Mouse (Mus musculus) midbrain, embryonic 11.5 days (tissue): ENCODE results near the gene Tnni3k. TPM values are rescaled to one million over a fixed set of nuclear protein-coding genes. Genes with fewer than 3 reads are reported as not detected.

Experiments used
- ATAC-seq: fragments of 200-750 bp; cut with Nextera tagmentation; 2 replicates; pipeline ENCODE4 v1.8.0; 2017; ENCODE audit warnings: moderate TSS enrichment, moderate library complexity; ENCODE audit not compliant: low FRiP score
- DNase-seq: peaks from one replicate; pipeline ENCODE4 v3.0.0; 2015; ENCODE audit warnings: low spot score; ENCODE audit errors: missing footprints
- H3K27ac ChIP-seq: fragments of 300-500 bp; sonication (generic); 2 replicates; pipeline ENCODE4 v1.5.1; 2014; ENCODE audit warnings: low read depth, low read length
- H3K27me3 ChIP-seq: fragments of 300-500 bp; sonication (generic); 2 replicates; pipeline ENCODE4 v1.6.1; 2014; ENCODE audit warnings: mild to moderate bottlenecking, low read length, moderate library complexity, mixed read lengths; ENCODE audit not compliant: control insufficient read depth, insufficient read depth
- H3K36me3 ChIP-seq: fragments of 300-500 bp; sonication (generic); 2 replicates; pipeline ENCODE4 v1.6.1; 2014; ENCODE audit warnings: mild to moderate bottlenecking, low read length, moderate library complexity, mixed read lengths; ENCODE audit not compliant: control insufficient read depth, insufficient read depth
- H3K4me1 ChIP-seq: fragments of 300-500 bp; sonication (generic); 2 replicates; pipeline ENCODE4 v1.6.1; 2014; ENCODE audit warnings: low read length; ENCODE audit not compliant: control insufficient read depth, insufficient read depth
- H3K4me2 ChIP-seq: fragments of 300-500 bp; sonication (generic); 2 replicates; pipeline ENCODE4 v1.6.1; 2014; ENCODE audit warnings: mild to moderate bottlenecking, moderate library complexity
- H3K4me3 ChIP-seq: fragments of 300-500 bp; sonication (generic); 2 replicates; pipeline ENCODE4 v1.5.1; 2014; ENCODE audit warnings: low read depth, low read length
- H3K9ac ChIP-seq: fragments of 300-500 bp; sonication (generic); 2 replicates; pipeline ENCODE4 v1.6.1; 2014; ENCODE audit warnings: low read length
- H3K9me3 ChIP-seq: fragments of 300-500 bp; sonication (generic); 2 replicates; pipeline ENCODE4 v1.6.1; 2016; ENCODE audit warnings: low read length; ENCODE audit not compliant: control insufficient read depth
- WGBS: fragments of 180-500 bp; shearing (Covaris S2); extraction: QIAGEN DNeasy Blood & Tissue Kit; methylation state at CpG from one replicate; pipeline ENCODE4 v1.1.7; 2014; 5-methylcytosine and 5-hydroxymethylcytosine counted together
- polyA plus RNA-seq: library from polyadenylated mRNA; unstranded; fragments of >200 nt; fragmentation: Nextera tagmentation; extraction: Ambion mirVana; gene quantifications from 2 replicates; pipeline ENCODE4 v1.2.1, GENCODE M21; 2014

Gene Tnni3k
- polyA plus RNA-seq, 1 experiment from 2014 or later = 0.04 TPM

- no peak overlapping the region for H3K9ac ChIP-seq
- no peaks in the 10 kb centered on the region for H3K4me1 ChIP-seq
- no peaks in the 10 kb centered on the region for H3K27me3 ChIP-seq
- ATAC-seq = no peak
- H3K27ac ChIP-seq = no peak overlapping the region
- no peak for DNase-seq
- 65% methylated on average over 2 of the region's 2 CpGs for WGBS
- no peak overlapping the region for H3K4me2 ChIP-seq
- H3K4me3 ChIP-seq = no peak overlapping the region
- no peaks in the 10 kb centered on the region for H3K36me3 ChIP-seq
- no peaks in the 10 kb centered on the region for H3K9me3 ChIP-seq
Measured at GRCm38 (mm10) chr3:154879515-154879914, 175.7 kb downstream of the Tnni3k start.

- no peaks in the 10 kb centered on the region for H3K27me3 ChIP-seq
- H3K9ac ChIP-seq = no peak overlapping the region
- no peaks in the 10 kb centered on the region for H3K9me3 ChIP-seq
- ATAC-seq = no peak
- no peaks in the 10 kb centered on the region for H3K4me1 ChIP-seq
- no peak overlapping the region for H3K4me3 ChIP-seq
- no peaks in the 10 kb centered on the region for H3K36me3 ChIP-seq
- 100% methylated on average over 1 of the region's 1 CpGs for WGBS
- DNase-seq = no peak
- H3K27ac ChIP-seq = no peak overlapping the region
- H3K4me2 ChIP-seq = no peak overlapping the region
Measured at GRCm38 (mm10) chr3:154879080-154879479, 176.1 kb downstream of the Tnni3k start.

- 91% methylated on average over 4 of the region's 4 CpGs for WGBS
Measured at GRCm38 (mm10) chr3:154868807-154869206, 186.4 kb downstream of the Tnni3k start.

GRCm38 (mm10) chr3:154861921-154862320 is 193.3 kb downstream of the Tnni3k start:
- Histone ChIP-seq H3K4me2 (no peak overlapping the region), H3K27me3 (no peaks in the 10 kb centered on the region), H3K4me1 (no peaks in the 10 kb centered on the region), H3K9me3 (no peaks in the 10 kb centered on the region), H3K27ac (no peak overlapping the region), H3K36me3 (no peaks in the 10 kb centered on the region), H3K9ac (no peak overlapping the region), H3K4me3 (no peak overlapping the region)
- ATAC-seq = no peak
- 85% methylated on average over 6 of the region's 6 CpGs for WGBS
- no peak for DNase-seq

More at GRCm38 (mm10) chr3:154868807-154869206, 186.4 kb downstream of the Tnni3k start:
- Histone ChIP-seq H3K27ac (no peak overlapping the region), H3K9ac (no peak overlapping the region), H3K4me3 (no peak overlapping the region), H3K9me3 (no peaks in the 10 kb centered on the region), H3K36me3 (no peaks in the 10 kb centered on the region), H3K4me2 (no peak overlapping the region), H3K4me1 (no peaks in the 10 kb centered on the region), H3K27me3 (no peaks in the 10 kb centered on the region)
- ATAC-seq (no peak), DNase-seq (no peak)

- Histone ChIP-seq H3K4me3 (no peak overlapping the region), H3K9me3 (no peaks in the 10 kb centered on the region), H3K4me1 (no peaks in the 10 kb centered on the region), H3K36me3 (no peaks in the 10 kb centered on the region), H3K9ac (no peak overlapping the region), H3K27ac (no peak overlapping the region), H3K27me3 (no peaks in the 10 kb centered on the region), H3K4me2 (no peak overlapping the region)
- ATAC-seq (no peak), DNase-seq (no peak)
- 72% methylated on average over 3 of the region's 3 CpGs for WGBS
Measured at GRCm38 (mm10) chr3:154859721-154860120, 195.5 kb downstream of the Tnni3k start.

- no peak for DNase-seq
- no peak overlapping the region for H3K4me2 ChIP-seq
- no peak overlapping the region for H3K9ac ChIP-seq
- no peak overlapping the region for H3K27ac ChIP-seq
- no peak overlapping the region for H3K4me3 ChIP-seq
- ATAC-seq = peak; percentile 58
- H3K27me3 ChIP-seq = no peaks in the 10 kb centered on the region
- H3K4me1 ChIP-seq = peaks cover 5% of the 10 kb centered on the region; the same call in 1 of the 2 replicates
- 42% methylated on average over 6 of the region's 6 CpGs for WGBS
- H3K9me3 ChIP-seq = no peaks in the 10 kb centered on the region
- no peaks in the 10 kb centered on the region for H3K36me3 ChIP-seq
Measured at GRCm38 (mm10) chr3:154853257-154853656, 201.9 kb downstream of the Tnni3k start.

GRCm38 (mm10) chr3:154852281-154852680 is 202.9 kb downstream of the Tnni3k start:
- DNase-seq = no peak
- H3K9ac ChIP-seq = no peak overlapping the region
- H3K9me3 ChIP-seq = no peaks in the 10 kb centered on the region
- H3K27ac ChIP-seq = no peak overlapping the region
- H3K4me3 ChIP-seq = no peak overlapping the region
- no peak overlapping the region for H3K4me2 ChIP-seq
- ATAC-seq = no peak
- H3K4me1 ChIP-seq = peaks cover 5% of the 10 kb centered on the region; the same call in 1 of the 2 replicates
- H3K36me3 ChIP-seq = no peaks in the 10 kb centered on the region
- H3K27me3 ChIP-seq = no peaks in the 10 kb centered on the region
- 78% methylated on average over 3 of the region's 3 CpGs for WGBS

- no peaks in the 10 kb centered on the region for H3K9me3 ChIP-seq
- WGBS = 89% methylated on average over 7 of the region's 7 CpGs
- no peaks in the 10 kb centered on the region for H3K4me1 ChIP-seq
- no peak overlapping the region for H3K27ac ChIP-seq
- no peak for DNase-seq
- H3K4me2 ChIP-seq = no peak overlapping the region
- no peaks in the 10 kb centered on the region for H3K36me3 ChIP-seq
- no peak for ATAC-seq
- no peaks in the 10 kb centered on the region for H3K27me3 ChIP-seq
- H3K4me3 ChIP-seq = no peak overlapping the region
- no peak overlapping the region for H3K9ac ChIP-seq
Measured at GRCm38 (mm10) chr3:154842247-154842646, 213.0 kb downstream of the Tnni3k start.

GRCm38 (mm10) chr3:154841076-154841475 is 214.1 kb downstream of the Tnni3k start:
- WGBS = 43% methylated on average over 1 of the region's 1 CpGs
- DNase-seq (no peak), ATAC-seq (no peak)
- H3K36me3 ChIP-seq = no peaks in the 10 kb centered on the region
- no peaks in the 10 kb centered on the region for H3K4me1 ChIP-seq
- H3K27me3 ChIP-seq = no peaks in the 10 kb centered on the region
- H3K9me3 ChIP-seq = no peaks in the 10 kb centered on the region
- no peak overlapping the region for H3K4me3 ChIP-seq
- H3K4me2 ChIP-seq = no peak overlapping the region
- no peak overlapping the region for H3K9ac ChIP-seq
- H3K27ac ChIP-seq = no peak overlapping the region

GRCm38 (mm10) chr3:154837861-154838260 is 217.3 kb downstream of the Tnni3k start:
- DNase-seq = no peak
- no peak overlapping the region for H3K9ac ChIP-seq
- no peaks in the 10 kb centered on the region for H3K9me3 ChIP-seq
- H3K27ac ChIP-seq = no peak overlapping the region
- no peak for ATAC-seq
- H3K4me3 ChIP-seq = no peak overlapping the region
- H3K36me3 ChIP-seq = no peaks in the 10 kb centered on the region
- H3K27me3 ChIP-seq = no peaks in the 10 kb centered on the region
- H3K4me1 ChIP-seq = no peaks in the 10 kb centered on the region
- WGBS = 92% methylated on average over 11 of the region's 11 CpGs
- no peak overlapping the region for H3K4me2 ChIP-seq
